Mouse (Mus musculus) cerebellum, postnatal 14 days (tissue): ENCODE data around the gene Sipa1l3.

Source experiments
- DNase-seq, 2 experiments: peaks; one replicate each; pipeline ENCODE4 v3.0.0; 2021; ENCODE audit warnings: mixed read lengths in 2 of 2

The Sipa1l3 gene

DNA sequence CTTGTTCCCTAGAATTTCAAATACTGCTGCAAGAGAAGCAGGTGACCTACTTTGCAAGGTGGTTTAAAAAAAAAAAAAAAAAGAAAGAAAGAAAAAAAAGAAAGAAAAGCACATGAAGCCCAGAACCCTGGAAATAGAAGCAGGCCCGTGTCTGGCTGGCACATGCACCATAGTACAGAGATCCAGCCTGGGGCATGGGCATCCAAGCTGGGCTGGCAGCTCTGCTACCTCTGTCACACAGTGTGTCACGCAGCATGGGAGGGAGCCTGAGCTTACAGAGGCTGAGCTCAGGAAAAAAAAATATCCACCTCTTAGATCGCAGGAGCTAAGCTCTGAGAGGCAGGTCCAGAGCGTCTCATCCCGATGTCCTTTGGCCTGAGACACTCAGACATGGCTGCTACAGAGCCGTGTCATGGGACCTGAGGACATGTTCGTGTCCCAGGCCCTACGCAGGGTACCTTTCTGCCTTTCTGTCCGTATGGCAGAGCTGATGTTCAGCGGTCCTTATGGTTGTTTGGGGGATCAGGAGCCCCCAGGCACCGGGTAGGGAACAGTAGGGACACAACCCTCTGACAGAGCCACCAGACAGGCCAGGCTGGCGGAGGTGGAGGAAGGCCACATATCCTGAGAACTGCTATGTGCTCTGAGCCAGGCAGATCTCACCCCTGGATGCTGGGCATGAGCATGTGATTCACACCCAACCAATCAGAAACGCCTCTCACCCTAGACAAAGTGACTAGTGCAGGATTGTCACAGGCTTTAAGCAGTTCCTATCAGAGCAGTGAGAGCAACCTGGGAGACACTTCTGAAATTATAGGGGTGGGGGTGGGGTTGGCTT lies 151.1 kb downstream of the Sipa1l3 start:
- peak; percentile 57 to 58 for DNase-seq

DNA sequence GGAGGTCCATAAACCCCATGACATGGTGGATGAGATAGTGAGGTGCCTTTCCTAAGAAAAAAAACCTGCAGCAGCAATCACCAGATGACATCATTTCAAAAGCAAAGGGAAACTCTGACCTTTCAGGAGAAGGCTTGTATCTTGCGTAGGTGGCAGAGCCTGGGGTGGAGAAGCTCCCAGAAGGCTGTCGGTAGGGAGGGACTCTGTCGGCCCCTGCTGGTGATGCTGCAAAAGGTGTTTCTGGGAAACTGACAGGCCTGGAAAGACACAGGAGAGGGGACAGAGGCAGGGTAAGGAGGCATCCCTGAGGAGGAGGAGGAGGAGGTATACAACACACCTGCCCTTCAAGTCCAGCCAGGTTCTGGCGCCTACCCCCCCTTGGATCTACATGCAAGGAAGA lies 154.4 kb downstream of the Sipa1l3 start:
- DNase-seq, result peak; percentile 44 to 56

DNA sequence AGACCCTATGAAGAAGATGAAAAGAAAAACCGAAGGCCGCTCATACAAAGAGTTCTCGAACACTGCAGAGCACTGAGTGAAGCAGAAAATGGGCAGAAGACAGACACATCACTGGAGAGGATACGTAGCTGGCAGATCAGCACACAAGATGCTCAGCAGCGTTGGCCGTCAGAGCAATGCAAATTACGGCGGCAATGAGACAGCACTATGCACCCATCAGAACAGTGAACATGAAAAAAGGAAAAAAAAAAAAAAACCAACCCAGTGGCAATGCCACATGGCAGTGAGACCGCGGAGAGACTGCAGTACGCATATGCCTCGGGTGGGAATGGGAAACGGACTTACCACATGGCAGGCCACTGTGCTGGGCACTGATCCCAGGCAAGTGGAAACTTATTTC lies 156.9 kb downstream of the Sipa1l3 start:
- no peak for DNase-seq

DNA sequence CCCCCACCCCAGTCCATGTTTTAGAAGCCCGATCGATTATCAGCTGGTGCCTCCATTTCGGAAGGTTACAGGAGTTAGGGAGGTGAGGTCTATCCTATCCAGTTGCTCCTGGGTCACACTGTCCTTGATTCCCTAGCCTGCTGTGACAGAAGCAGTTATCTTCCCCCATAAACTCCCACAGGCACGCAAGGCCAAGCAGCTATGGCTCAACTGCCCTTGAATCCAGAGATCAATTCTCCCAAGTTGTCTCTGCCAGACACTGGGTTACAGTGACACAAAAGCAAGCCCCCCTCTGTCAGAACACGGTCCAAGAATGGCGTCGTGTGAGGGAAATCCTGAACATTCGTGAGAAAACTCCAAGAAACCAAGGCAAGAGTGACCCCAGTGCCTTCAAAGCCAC lies 163.0 kb downstream of the Sipa1l3 start:
- DNase-seq, result no peak

DNA sequence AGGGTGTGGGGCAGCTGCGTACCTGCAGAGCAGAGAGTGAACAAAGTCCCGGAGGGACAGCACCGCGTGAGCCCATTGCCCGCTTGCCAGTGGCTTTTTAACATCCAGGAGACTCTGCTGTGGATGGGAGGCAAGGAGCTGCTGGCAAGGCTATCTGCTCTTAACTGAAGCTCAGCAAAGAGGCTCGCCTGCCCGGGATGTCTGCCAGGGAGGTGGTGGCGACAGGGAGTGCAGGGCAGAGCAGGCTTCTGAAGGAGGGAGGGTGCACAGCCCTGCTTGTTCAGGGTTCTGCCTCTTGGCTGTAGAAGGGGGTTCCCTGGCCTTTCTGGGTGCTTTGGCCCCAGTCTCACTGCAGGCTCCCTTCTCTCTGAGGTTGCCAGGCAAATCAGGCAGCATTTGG lies 164.3 kb downstream of the Sipa1l3 start:
- peak; percentile 41 to 70 for DNase-seq

DNA sequence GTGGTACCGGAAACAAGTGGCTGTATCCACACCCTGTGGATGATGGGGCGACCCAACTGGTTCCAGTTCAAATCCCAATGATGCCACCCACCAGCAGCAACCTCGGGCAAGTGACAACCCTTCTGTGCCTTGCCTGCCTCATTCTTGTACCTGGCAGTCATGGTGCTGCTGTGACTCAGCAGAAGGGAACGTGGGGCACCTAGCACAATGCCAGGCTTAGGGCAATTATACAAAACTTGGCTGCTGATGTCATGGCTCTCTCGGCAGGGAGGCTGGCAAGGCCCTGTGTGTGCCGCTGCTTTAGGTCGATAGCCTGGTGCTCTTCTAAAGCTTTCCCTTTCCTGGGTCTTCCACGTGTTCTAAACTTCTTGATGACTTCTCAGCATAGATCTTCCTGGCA lies 166.2 kb downstream of the Sipa1l3 start:
- peak in 1 of 2 experiments; percentile 32 for DNase-seq

DNA sequence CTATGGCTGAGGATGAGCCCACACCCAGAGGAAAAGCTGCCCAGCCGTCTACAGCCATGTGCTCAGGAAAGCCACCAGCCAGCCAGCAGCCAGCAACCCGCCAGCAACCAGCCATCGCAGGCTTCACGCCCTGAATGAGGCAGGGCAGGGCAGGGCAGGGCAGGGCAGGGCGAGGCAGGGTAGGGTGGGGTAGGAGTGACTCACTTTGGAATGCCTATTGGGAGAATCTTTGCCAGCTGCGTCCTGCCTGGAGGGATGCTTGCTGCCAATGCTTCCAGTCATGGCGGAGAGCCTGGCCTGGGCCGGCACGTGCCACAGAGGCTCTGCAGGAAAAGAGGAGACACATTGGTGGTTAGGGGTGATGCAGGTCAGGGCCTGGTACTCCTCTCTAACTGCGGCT lies 168.0 kb downstream of the Sipa1l3 start:
- no peak for DNase-seq

DNA sequence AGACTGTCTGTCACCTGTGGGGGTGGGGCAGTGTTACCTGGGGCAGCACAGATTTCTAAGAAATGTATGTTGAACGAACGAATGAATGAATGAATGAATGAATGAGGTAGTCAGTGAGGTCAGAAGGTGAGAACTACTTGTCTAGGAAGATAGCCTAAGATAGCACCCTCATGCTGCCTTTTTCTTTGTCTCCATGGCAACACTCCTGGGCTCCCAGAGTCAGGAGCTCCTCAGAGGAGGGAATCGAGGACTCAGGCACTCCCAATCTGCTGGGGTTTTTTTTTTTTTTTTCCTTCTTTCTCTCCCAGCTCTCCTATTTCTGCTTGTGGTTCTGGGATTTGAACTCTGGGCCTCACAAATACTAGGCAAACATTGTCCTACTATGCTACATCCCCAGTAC lies 172.2 kb downstream of the Sipa1l3 start:
- DNase-seq, result no peak

DNA sequence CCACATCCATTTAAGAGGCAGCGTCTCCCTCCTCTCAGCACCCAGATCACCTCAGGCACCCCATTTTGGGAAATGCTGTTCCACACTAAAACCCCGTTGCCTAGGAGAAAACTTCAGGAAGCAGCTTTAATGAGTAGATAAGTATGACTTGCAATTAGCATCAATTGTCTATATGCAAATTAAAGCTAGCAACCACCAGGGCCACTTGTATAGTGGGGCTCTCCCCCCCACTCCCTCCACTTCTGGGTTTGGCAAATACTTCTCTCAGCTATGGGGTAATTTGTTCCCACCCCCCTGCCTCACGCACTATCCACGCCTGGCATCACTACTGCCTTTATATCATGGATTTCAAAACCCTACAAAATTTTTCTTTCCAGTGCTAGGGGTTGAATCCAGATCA lies 172.9 kb downstream of the Sipa1l3 start:
- no peak for DNase-seq

DNA sequence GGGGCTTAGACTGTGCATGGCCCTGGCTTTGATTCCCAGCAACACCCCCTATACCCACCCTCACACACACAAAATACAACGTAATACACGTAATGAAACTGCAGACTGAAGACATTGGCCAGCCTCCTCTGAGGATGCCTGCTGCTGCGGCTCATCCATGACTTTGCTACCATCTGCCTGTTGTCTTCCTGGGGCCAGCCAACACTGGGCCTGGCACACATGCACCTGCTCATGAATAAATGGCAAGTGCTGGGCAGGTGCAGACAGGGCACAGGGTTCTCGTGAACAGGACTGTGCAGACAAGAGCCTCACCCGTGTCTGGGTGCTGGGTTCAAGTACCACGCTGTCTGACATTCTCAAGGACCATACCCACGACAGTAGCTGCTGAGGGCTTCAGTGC lies 174.7 kb downstream of the Sipa1l3 start:
- DNase-seq, result peak; percentile 58

DNA sequence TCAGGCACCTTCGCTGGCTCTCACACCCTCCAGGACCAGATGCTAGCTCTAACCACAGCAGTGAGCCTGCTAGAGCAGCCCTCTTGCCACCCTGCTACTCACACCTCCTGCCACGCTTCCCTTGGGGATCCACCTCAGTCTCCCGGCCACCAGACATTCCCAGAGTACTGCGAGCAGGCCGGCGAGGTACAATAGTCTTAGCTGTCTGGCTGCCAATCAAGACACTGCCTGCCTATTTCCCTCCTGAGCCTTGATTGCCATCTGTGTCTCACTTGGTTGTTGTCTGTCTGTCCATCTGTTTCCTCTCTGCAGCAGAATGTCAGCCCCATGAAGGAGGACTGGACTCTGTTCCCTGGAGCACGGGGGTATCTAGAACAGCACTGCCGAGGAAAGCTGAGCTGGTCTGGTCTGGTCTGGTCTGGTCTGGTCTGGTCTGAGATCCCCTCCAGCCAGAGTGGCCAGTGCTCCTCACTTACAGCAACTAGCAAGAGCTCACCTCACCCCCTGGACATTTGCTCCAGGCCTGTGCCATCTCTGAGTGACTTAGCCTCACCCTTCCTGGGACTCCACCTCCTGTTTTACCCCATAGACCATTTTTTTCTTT lies 175.8 kb downstream of the Sipa1l3 start:
- peak; percentile 59 to 67 for DNase-seq

DNA sequence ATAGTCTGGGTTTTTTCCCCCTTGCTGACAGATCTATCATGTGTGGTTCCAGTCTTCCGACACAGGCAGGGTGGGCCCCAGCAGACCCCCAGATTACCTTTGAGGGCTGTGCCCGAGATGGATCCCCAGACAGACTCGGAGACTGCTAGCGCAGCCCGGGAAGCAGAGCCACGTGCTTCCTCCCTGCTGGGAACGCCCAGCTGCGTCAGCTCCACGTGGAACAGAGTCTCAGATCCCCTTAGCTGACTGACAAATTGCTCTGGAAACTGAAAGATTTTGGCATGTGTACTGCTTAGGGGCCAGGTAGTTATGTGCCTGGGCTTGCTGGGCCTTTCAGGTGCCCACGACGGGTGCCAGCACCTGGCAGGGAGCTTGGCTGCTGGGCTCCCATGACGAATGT lies 176.7 kb downstream of the Sipa1l3 start:
- peak; percentile 46 to 47 for DNase-seq

DNA sequence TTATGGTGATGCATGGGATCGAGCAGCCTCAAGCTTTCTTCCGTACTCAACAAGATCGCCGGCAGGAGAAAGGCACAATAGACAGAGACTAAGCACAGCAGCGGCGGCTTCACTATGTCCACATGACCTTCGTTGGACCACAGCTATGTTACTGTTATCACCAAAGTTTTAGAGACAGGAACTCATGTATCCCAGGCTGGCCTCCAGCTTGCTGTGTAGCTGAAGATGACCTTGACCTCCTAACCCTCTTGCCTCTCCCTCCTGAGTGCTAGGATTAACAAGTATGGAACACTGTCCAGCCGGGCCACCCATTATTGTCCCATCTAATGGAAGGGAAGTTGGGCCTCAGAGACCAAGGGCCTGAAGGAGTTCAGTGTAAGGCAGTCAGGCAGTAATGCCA lies 177.6 kb downstream of the Sipa1l3 start:
- no peak for DNase-seq

DNA sequence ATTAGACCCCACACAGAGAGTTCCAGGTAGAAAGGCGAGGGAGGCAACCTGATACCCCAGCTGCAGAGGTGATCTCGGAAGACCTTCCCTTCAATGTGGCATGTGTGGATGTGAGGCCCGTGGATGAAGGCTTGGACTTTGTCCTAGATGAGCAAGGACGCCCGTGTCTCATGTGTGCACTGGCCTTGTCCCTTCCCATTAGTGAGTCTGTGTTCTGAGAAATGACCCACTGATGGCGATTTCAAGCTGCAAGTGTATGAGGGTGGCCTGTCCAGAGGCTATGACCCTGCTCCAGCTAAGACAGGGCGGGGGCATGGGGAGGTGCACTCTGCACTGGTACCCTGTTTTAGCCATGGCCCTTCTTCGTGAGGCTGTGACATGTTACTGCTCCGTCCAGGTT lies 178.2 kb downstream of the Sipa1l3 start:
- DNase-seq, result no peak

DNA sequence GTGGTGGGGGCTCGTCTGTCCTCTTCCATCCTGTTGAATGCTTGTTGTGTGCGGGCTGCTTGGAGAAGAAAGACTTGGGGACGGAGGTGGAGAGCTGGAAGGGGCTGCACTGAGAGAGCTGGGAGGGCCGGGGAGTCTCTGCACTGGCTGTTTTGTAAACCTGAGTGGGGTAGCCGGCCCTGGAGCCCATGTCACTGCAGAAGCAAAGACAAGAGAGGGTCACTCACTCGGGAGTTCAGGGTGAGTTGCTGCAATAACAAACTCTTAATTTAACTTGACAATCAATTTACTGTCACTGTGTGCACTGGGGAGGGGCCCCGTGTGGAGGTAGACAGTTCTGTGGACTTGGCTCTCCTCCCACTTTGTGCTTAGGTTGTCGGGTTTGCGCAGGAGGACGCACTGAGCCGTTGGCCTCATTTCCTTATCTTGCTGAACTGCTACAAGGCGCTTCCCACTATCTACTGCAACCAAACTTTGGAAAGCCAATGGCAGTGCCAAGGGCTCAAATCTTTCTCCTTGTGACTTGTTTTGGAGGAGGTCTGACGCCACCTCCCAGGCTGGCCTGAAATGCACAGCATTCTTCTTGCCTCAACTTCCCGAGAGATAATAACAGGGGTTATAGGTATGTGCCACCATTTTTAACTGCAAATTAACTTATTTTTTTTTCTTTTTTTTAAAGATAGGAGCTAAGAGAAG lies 179.3 kb downstream of the Sipa1l3 start:
- DNase-seq, result no peak

DNA sequence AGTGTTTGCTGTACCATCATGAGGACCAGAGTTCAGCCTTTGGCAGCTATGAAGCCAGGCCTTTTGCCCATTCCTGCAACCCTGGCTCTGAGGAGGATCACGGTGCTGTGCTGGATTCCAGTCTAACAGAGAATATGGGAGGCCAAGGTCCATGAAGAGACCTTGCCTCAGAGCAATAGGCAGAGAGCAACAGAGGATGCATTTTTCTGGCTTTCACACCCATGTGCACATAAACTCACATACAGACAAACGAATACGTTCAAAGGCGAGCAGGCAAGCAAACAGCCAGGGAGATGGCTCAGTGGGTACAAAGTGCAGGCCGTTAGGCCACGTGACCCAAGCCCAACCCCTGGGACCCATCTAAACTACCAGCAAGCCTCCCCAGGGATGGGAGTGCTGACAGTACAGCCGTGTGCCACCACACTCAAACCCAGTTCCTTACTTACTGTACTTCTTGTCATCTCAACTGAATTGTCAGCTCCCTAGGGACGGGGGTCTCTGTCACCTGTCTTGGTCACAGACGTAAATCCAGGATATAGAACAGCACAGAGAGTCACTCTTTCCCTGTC lies 180.0 kb downstream of the Sipa1l3 start:
- no peak for DNase-seq

DNA sequence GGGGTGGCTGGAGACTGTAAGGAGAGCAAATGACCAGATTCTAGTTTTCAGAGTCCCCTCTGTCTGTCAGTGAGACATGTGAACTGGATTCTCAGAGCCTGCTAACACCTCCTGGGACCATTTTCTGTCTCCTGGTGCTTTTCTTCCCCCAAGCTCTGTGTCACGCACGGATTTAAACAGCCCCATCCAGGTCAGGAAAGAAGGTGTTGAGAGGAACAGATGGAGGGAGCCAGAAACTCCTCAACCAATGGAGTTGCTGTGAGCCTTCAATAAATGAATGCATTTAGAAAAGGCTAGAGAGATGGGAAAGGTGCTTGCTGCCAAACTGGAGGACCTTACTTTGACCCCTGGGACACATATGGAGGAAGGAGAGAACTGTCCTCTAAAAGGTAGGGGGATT lies 180.7 kb downstream of the Sipa1l3 start:
- DNase-seq, result no peak

DNA sequence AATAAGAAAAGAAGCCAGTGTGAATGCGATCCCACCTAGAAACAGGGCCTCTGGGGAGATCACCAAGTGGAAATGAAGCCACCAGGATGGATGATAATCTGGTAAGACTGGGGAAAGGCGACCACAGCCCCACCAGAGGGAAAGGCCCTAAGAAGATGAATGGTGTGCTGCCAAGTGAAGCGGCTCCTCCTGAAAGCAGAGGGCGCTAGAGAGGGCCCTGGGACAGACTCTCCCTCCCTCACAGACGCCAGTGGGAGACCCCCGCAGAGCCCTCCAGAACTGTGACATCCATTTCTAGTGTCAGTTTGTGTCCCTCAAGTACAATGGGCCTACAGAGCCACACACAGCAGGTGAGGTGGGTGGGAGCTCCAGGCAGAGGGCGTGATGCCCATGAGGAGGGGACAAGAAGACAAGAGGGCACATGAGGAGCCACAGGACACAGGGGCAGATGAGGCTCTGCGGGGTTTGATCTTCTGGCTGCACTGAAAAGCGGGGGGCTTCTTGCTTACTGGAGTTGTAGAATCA lies 181.6 kb downstream of the Sipa1l3 start:
- DNase-seq, result no peak

DNA sequence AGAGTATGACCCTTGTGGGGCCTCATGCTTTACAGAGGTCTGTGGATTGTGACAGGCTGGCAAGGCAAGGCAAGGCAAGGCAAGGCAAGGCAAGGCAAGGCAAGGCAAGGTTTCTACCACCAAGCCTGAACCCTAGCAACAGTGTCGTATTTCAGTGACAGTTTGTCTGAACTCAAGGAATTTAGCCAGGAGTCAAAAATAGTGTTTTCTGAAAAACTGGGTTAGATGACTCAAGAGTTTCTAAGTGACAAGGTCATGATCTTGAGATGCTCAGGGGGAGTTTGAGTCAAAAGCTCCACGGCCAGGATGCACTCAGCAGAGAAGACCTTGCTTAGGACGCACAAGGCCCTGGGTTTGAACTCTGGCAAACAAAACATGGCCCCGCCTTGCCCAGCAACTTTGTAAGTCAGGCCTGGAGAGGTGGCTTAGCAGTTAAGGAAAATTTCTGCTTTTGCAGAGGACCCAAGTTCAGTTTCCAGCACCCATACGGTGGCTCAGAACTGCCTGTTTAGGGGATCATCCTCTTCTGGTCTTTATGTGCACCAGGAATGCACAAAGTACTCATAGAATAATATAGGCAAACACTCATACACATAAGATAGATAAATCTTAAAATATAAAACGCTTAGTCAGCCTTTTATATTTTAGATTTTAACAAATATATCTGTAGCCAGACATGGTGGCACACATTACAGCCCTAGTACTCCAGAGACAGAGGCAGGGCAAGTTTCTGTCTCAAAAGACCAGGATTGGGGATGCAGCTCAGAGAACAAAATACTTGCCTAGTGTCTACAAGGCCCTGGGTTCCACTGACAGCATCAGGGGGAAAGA lies 182.4 kb downstream of the Sipa1l3 start:
- DNase-seq, result no peak

DNA sequence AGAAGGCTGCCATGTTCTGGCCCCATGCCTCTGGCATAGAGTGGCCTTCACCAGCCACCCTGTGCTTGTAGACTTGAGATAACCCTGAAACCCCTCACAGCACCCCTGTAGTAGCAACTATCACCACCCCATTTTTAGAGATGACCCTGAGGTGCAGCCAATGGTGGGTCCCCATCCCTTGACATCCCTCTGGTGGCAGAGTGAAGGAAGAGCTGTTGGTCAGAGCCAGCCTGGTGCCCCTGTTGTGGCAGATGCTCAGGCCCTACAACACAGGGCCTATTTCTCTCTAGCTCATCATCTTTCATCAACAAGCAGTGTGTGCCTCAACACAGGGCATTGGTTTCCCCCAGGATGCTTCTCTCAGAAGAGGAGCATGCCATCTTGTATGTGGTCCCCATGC lies 183.2 kb downstream of the Sipa1l3 start:
- no peak for DNase-seq

DNA sequence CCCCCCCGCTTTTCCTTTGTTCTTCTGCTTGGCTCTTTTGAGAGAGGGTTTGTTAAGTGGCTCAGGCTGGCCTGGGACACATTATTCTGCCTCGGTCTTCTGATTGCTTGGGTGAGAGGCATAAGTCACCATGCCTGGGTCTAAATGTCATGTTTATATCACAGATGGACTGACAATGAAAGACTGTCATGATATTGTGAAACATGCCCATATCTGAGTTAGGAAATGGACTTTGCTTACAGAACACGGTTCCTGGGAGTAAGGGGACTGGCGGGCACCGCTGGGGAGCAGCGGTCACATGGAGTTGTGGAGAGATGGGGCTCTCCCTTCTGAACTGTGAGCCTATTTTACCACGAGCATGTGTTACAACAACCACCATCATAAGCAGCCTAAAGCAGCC lies 184.3 kb downstream of the Sipa1l3 start:
- DNase-seq, result no peak

DNA sequence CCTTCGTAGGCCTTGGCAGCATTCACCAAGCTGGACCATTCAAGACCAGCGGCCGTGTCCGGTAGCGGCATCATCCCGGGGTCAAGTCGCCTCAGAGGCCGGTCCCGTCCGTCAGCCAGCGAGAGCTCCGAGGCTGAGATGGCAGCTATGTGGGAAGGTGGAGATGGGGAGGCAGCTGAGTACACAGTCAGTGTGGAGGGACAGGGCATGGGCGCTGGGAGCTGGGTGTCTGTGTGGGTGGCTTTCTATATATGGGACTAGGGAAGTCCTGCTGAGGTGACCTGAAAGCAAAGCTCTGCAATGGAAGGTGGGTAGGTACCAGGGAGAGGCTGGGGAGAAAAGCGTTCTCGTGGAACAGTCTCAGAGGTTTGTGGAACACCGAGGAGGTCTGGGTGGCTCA lies 189.5 kb downstream of the Sipa1l3 start:
- DNase-seq, result no peak

DNA sequence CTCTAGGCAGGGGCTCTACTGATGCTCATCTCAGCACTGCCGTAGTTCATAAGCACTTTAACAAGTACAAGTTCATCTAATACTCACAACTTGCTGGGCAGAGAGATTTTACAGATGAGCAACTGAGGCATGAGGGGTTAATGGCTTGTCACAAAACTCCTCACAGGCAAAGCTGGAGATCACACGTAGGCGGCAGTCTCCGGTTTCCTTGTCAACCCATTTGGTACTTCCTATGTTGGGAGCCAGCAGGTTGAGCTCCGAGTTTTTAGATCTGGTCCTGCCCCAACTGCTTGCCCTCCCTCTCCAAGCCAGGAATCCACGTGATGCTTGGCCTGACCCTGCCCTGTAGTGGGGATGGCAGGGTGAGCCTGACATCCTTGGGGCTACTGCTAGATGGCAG lies 191.4 kb downstream of the Sipa1l3 start:
- DNase-seq, result no peak
